Mouse (Mus musculus) granulocyte monocyte progenitor cell, adult 5-6 weeks (primary cell): ENCODE measurements around the gene Gfi1. TPM values are rescaled to one million over a fixed set of nuclear protein-coding genes. Genes with fewer than 3 reads are reported as not detected.
A peak's percentile ranks its signal among the peaks of the same experiment; 100 is the strongest.

Experiments
- ATAC-seq: replicated peaks from 2 replicates; pipeline ENCODE4 v1.8.0; 2016; ENCODE audit warnings: mild to moderate bottlenecking, moderate TSS enrichment, inconsistent platforms; ENCODE audit not compliant: poor library complexity, severe bottlenecking
- total RNA-seq, 2 experiments: library from RNA; stranded (forward) in 1 of 2; stranded (reverse) in 1 of 2; fragments of 200-712, 200-1000 nt in 1 of 2; fragments of >200 nt in 1 of 2; fragmentation: Nextera tagmentation in 1 of 2; gene quantifications; 2 replicates each; pipeline ENCODE4 v1.2.3; 2014 to 2017

The Gfi1 gene
- total RNA-seq (2014; fragmentation: Nextera tagmentation) (42.2 and 60.6 TPM in 2 replicates), total RNA-seq (2017) (53.9 and 54.4 TPM in 2 replicates)

DNA sequence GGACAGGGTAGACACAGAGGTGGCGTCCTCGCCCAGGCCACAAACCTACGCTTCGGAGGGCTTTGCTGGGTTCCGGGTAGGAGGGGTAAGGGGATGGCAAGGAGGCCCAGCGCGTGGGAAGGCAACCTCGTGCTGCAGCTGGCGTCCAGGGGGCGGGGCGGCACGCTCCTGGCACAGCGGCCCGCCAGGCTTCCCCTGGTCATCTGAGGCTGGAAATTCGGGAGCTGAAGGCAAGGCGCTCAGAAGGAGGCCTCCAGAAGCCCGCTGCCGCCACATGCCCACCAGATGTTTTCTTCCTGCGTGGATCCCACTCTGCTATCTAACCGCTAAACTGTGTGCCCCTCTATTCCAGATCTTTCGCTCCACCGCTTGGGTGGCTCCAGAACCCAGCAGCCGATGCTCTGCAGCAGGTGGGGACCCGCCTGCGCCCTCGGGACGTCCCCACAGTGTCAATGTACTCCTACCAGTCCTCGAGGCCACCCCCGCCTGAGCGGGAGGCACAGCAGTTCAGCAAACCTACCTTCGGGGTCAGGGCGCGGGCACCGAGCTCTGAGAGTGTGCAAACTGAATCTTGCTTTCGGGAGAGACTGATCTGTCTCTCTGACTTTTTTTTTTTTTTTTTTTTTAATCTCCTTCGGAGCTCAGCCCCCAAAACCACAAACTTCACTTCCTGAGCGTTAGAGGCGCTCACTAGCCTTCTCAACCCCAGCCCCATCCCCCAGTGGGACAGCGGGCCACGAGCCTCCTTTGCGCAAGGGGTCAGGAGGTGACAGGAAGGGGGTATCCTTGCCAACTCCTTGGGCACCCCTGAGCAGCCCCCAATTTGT is at the start of gene Gfi1:
Gfi1 (minus strand) TSS at position 602 of the 827 bp plus-strand sequence.
- peak; percentile 54 for ATAC-seq

DNA sequence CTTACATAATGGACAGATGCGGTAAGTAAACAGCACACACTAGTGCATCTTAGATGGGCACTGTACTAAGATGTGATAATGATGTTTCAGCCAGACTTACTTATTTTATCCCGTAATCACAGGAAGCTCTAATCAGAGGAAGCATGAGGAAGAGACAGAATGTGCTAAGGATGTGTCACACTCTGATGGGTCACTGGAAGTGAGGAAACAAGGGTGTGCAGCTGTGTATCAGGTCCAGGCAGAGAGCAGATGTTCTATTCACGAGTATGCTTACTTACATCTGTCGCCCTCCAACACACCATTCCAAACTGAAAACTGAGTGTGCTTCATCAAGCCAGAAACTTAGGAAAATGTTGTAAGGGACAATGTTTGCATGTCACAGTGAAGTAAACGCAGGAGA is 46.2 kb upstream of the Gfi1 start:
- ATAC-seq, result peak; percentile 68

DNA sequence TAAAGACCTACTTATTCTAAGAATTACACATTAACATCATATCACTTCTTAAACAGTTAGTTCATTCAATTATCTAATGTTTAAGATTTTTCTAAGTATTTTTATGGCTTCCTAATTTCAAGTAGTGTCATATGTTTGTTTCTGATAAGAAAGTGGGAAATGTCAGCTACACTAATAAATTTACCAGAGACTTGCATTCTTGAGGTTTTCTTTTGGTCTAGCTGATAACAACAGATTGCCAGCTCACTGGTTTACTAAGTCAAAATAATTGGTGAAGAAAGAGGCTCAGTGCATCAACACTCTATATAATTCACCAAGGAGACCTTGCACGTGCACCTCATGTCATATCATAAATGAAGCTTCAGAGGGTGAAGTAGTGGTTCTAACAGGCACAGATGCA is 42.4 kb upstream of the Gfi1 start:
- no peak for ATAC-seq

DNA sequence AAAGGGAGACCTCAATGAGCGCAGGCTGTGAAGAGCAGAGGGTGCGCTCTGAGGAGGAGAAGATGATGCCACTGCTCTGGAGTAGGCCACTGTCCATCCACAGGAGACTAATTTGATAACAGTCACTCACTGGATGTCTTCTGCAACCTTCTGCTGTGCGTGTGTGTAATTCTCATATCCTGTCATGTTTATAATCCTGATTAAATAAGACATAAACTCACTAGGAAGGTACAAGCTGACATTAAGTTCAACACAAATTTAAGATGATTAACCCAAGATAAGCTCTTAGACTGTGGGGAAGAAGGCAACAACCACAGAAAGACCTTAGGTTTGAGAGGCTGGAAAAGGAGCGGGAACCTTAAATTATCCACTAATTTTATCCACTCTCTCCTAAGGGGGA is 40.1 kb upstream of the Gfi1 start:
- ATAC-seq, result no peak

DNA sequence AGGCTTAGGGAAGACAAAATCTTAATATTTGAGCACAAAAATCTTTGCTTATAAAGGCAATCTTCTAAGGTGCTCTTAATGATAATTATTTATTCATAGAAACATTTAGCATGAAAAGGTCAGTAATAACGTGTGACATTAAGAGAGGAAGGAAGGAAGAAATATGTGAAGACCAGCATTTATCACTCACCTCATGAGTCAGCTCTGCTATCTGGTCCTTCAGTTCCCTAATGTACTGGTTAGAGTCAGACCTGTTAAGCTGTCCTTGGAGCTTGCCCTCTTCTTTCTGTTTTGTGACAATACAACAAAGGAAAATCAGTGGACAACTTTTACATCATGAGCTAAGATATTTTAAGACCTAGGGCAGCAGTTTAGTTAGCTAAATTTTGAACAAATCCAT is 38.6 kb upstream of the Gfi1 start:
- ATAC-seq, result 0 out of 2 replicates have a peak, but pooled peaks have one; percentile 42

DNA sequence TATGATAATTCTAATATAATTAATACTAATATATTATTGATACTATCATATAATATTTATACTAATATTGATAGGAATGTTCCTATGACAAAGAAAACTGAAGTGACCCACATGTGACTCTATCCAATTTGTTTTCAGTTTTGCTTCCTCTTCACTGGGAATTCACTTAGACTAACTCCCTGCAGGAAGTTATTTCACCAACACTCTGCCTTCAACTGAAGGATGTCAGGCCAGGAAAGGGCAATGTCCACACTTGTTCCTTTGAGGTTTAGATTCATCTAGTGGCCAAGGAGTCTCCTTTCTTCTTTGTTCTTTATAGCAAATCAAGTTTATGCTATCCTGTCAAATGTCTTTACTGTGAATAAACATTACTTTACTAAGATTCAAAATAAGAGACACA is 37.8 kb upstream of the Gfi1 start:
- ATAC-seq, result peak; percentile 90

DNA sequence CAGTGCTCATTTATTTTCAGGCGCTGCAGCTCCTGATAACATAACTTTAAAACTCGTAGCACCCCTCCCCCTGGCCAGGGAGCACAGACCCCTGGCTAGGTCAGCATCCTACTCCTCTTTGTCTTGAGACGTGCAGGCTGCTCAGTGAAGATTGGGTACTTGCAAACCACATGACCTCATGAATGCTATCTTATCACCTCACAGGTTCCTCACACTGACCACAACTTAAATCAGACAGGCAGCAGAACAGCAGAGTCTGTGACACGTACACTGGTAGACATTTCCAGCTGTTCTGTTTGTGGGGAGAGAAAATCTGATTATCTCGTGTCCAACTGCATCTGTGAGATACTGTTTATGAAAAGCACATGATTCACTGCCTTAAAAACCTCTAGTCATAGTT is 33.3 kb upstream of the Gfi1 start:
- ATAC-seq, result peak; percentile 69

DNA sequence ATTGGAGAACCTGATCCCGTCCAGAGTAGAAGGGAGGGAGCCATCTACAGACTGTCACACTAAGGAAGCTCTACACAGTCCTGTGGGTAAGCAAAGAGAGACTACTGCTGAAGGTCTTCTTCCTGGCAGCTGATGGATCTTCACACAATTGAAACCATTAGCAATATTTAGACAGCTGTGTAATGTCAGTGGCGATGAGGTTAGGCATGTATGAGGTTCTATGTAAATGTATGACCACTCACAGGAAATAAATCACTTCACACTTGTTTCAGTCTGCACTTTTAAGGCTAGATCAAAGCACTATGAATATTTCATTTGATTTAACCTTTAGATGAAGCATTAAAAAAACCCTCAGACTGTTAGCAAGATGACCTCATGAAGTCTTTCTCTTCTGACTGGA is 30.2 kb upstream of the Gfi1 start:
- ATAC-seq, result no peak

DNA sequence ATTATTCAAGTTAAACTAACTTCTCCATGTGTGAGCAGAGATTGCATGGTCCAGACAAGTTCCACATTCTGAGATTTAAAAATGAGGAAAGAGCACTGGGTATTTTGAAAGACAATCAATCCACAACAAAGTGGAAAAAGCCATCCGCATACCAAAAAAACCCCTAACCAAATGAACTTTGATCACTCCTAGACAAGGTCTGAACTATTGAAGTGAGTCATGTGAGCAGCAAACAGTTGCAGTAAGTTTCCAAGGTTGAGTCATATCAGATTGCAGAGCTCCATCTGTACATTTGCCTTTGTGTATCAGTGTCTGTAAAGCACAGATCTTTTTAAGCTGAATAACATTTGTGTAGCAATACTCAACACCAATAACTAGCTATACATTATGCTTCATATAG is 28.9 kb upstream of the Gfi1 start:
- ATAC-seq, result peak; percentile 71

DNA sequence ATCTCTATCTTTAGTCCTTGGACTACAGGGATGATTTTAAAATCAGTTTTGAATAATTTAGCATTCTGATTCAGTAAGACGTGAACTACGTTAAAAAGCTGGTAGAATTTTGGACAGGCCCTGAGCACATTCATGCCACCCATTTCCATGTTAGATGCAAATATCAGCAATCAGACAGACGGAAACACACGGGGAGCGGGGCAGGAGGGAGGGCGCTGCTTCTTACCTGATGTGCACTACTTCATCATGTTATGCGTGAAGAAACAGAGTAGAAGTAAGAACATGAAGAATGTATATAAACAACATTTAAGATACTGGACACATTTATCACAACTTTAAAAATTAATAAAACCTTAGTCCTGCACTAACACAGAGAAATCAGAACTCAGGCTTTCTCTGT is 27.8 kb upstream of the Gfi1 start:
- no peak for ATAC-seq

DNA sequence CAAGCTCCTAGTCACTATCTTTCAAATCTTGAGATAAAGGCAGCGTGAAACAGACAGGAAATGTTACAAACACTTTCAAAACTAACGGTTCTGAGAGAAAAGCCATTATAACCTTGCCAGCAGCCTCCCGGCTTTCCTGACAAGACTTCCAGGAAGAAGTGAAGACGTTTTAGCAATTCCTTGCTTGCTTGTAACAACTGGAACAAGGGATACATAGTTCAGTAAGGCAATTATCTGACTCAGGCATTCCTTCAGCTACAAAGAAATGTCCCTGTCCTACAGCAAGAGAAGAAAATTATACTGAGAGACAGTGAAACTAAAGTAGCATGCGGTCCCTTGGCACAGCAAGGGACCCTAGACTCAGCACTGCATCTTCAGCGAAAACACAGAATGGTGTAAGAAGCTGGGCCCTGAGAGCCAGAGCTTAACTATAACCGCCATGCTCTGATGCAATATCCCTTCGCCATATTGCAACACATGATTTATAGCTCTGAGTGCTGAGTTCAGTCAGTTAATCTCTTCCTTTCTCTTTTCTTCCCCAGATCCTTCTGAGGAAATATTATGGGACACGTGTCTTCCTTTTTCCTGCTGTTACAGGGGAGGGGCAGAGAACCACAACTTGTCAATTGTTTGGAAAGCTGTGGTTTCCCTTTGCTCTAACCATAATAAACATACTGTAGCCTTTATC is 23.5 kb upstream of the Gfi1 start:
- peak; percentile 99 for ATAC-seq

DNA sequence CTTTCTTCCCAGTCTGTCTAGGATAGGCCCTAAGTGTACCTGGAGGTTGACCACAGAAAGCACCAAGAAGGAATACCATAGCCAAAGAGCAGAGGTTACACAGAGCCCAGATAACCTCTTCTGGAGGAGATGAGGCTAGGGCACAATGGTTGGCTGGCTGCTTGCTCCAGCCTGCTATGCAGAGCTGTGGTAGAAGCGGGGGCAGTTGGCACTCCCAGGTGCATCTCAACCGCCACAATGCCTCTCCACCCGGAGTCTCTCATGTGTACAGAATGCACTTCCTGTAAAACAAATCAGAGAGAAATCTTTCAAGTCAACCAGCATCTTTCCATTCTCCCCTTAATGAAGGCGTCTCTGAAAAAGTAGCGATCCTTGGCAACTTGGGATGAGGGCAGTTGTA is 13.2 kb upstream of the Gfi1 start:
- ATAC-seq, result no peak

DNA sequence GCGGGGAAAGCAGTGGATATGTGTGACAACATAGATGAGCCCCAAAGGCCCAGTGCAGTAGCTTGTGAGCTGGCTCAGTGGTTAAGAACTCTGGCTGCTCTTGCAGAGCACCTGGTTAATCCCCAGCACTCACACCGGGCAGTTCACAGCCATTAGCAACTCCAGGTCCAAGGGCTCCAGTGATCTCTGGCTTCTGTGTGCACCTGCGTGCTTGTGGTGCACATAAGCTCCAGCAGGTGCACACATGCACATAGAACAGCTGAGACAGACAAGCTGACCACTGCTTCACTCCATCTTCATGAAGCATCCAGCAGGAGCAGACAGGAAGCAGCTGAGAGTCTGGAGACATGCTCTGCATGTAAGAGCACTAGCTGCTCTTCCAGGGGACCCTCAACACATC is 12.5 kb upstream of the Gfi1 start:
- no peak for ATAC-seq

DNA sequence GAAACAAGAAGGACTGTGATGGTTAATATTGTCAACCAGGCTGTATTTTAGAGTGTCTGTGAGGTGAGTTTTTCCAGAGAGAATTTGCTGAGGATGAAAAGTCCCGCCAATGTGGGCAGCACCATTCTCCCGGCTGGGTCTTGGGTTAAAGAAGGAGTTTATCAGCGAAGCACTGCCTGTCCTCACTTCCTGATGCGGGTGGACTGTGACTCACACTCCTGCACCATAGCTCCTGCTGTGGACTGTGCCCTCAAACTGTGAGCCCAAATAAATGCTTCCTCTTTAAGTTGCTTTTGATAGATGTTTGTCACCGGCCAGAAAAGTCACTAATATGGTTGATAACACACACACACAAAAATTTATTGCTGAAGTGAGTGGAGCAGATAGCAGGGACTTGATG is 10.3 kb upstream of the Gfi1 start:
- no peak for ATAC-seq

DNA sequence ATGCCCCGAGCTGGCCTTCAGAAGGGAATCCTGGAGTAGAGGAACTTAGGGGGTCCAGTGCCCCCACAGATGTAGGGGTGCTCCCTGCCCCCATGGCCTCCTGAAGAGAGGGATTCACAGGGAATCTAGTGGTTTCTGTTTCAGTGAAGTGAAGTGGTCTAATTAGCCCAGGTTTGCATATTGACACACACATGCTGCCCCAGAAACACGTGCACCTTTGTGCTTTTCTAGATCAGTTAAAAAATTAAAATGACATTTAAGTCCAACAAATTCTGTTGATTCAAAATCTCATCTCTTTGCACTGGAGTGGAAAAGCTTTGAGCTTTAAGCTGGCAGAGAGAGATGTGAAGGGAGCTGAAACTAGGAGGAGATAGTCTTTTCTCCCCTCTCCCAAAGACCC is 6.0 kb upstream of the Gfi1 start:
- ATAC-seq, result no peak

DNA sequence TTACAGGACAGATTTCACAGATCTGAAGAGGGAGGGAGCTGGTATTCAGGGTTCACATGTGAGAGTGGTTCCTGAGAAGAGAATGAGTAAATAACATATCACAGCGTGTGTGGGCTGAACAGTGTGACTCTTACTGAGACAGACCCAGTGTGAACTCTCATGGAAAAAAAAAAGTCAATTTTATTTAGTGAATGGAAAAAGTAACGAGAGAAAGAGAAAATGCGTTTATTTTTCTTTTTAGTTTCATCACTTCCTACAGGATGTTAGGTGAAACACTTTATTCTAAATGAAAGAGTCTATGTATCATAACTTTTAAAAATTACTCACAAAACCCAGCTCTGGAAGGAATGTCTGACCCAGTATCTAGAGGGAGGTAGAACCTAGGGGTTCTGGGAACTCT is 5.6 kb upstream of the Gfi1 start:
- ATAC-seq, result no peak

DNA sequence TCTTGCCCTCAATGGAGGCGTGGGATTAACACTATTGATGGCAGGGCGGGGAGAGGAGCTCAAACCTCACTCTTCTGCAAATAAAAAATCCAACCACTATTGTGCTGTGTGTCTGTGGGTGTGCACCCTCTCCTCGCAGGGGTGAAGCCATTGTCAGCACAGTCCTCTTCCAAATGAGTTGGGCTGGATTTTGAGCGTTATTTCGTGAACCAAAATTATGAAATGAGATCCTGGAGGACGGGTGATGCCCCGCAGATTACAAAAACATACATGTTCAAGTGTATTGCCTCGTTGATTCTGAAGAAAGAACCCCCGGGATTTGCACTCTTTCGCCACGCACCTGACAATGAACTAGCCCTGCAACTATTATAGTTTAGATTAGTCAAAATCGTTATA is 1.2 kb upstream of the Gfi1 start:
- no peak for ATAC-seq

DNA sequence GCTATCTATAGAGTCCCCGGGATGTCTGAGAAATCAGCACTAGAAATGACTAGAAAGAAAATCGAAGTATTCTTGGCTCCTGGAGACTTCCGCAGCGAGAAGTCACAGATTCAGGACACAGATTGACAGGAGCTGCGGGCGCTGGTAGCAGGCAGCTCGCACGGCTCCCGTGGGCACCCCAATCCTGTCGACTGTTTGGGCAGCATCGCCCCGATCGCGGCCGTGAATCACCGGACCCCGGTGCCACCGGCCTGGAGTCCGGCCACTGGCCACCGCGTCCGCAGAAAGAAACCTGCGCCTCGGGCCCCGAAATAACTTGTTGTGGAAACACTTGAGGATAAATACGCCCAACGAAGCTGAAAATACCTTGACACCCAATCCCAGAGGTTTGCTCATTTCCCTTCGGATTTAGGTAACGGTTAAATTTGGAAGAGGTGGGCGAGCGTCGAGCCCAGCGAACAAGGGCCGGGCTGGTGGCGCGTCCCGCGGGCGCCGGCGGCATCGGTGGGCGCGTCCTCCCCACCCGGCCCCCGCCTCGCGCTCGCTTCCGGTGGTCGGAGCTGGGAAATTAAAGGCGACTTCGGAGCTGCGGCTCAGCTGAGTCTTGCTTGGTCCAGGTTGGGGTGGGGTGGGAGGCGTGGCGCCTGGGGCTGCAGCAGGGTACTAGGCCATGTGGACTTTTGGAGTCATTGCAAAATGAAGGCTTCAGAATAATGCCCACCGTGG is 608 bp upstream of the Gfi1 start:
- peak; percentile 12 for ATAC-seq

DNA sequence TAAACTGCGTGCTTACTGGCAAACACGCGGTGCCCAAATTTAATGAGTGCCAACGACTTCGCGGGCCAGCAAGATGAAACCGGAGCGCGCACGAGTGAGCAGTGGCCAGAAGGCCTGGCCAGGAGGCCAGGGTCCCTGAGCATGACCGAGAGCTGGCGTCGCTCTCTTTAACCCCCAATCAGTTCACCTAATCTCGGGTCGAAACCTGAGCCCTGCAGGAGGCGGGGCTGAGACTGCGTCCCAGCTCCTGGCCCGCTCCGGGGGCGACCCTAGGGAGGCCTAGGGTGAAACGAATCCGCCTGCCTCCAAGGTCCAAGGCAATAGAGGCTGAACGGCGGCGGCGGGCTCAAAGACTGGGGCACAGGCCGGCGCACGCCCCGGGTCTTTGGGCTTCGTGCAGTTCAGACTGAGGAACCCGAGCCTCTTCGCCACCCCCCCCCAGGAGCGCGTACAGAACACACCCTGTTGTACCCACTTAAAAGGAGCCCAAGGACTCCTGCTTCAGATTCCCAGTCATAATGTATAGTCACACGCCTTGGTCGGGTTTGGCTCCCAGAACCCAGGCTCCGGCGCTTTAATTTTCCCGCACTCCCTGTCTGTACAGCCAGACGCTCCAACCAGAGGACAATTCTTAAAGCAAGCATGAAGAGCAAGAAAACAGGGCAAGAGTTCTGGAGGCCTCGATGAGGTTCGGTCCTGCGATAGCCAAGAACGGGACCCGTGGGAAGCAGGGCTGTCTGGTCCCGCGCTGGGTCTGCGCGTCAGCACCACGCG is 988 bp downstream of the Gfi1 start:
- ATAC-seq, result no peak
